Mouse (Mus musculus): ENCODE results near the gene Sgk2.
"Not testable (repeated sequence)": the region's sequence is repeated elsewhere in the genome, so short reads cannot be mapped to it uniquely, and the experiment has no call there.

Gene Sgk2

DNA sequence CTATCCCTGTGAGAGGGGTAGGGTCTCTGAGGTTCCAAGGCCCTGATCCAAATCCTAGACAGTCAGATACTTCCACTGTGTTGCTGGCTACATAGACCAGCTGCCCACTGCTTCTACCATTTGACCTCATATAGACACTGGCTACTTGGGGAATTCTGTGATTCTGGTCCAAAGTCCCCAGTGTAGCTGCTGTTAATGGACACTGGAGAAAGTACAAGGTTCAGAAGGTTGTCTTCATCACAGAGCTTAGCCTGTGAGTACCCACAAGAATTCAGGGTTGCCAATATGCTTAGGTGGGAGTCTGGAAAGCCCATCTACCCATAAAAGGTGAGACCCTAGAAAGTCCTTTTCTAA, 4.9 kb downstream of the Sgk2 start:
- no peak for DNase-seq (ENCODE audit: low read depth)

DNA sequence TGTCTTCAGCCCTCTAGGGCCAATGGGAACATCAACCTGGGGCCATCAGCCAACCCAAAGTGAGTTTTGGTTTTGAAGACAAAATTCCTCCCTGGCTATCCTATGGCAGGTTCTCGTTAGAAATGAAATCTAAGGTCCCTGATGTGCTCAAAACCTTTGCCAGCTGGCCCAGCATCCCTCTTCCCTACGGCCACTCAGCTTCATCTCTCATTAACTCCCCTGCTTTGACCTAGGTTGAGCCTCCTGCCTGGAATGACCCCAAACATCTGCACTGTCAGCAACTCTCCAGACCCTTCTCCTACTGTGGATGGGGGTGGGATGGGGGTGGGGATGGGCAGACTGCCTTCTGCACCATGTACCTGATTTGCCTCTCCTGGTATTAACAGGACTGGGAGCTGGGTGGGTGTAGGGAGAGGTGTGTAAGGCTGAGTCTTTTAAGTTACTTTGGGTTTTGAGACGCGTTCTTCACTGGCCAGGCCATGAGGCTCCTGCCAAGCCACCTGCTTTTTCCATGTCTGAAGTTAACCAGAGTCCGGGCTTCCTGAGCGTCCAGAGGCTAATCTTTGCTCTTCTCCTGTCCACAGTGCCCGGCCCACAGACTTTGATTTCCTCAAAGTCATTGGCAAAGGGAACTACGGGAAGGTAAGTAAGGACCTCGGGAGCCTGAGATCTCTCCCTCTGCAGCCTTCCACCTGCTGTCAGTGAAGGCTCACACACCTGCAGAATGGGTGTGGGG, 6.9 kb downstream of the Sgk2 start:
- DNase-seq (ENCODE audit: low read depth): no peak

DNA sequence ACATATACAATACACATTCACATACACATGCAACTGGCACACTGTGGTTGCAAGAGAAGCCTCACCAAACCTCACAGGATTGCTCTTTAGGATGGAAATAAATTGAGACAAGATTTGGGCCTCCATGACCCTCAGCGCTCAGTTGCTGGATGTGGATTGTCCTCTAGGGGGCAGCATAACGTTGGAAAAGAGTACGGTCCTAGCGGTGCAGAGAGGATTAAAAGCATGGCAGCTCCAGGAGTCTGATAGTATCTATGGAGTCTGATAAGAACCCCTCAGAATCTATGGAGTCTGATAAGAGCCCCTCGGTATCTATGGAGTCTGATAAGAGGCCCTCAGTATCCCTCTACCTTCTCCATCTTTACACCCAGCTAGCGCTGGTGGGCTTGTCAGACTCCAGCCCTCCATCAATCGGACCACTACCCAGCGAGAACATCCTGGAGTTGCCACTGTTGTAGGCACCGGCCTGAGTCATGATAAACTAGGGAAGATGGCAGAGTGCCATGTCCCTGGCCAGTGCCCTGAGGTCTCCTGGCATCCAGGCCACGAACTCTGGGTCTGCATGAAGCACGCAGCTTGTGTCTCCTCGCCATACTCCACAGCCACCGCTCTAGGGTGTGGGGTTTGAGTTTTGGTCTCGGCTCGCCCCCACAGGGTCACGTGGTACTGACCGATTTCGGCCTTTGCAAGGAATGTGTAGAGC, 11.5 kb downstream of the Sgk2 start:
- peak; percentile 70 for DNase-seq (ENCODE audit: low read depth)

DNA sequence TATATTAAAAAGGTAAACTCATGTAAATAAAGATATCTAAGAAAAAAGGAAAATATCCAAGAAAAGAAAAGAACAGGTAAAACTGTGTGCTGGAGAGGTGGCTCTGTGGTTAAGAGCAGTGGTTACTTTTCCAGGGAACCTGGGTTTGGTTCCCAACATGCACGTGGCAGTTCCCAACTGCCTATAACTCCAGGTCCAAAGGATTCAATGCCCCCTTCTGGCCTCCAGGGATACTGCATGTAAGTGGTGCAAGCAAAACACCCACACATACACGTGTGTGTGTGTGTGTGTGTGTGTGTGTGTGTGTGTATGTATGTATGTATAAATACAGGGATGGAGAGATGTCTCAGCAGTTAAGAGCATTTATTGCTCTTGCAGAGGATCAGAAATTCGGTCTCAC, 12.6 kb downstream of the Sgk2 start:
- peak; percentile 59 for DNase-seq (ENCODE audit: low read depth)

DNA sequence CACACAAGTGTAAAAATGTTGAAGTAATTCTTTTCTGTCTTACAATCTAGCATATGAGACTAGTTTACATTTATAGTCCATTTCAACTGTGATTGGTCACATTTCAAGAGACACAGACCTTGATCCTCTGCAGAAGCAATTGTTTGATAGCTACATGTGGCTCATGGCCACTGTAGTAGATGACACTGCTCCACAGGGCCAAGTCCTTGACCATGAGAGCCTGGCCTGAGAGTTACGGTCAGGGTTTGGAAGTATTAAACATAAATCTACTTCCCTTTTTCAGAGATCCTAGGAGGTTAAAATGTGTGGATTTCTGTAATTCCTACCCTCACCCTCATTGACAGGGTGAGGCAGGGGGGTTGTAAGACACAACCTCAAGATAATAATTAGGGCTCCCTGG, 13.9 kb downstream of the Sgk2 start:
- DNase-seq (ENCODE audit: low read depth): no peak

DNA sequence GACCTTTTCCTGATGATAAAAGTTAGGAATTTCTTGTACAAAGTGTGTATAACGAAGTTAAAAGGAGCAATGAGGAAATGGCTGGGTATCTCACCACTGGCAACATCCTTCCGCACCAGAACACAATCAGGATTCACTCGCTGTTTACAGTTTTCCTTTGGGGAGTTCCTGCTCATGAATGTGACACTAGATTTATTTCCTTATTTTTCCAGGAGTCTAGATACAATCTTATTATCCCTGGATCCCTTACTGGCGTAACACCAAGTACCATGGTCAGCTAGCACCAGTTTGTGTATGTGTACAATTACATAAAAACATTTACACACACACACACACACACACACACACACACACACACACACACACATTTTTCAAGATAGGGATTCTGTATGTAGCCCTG, 20.2 kb downstream of the Sgk2 start:
- DNase-seq (ENCODE audit: low read depth): no peak

DNA sequence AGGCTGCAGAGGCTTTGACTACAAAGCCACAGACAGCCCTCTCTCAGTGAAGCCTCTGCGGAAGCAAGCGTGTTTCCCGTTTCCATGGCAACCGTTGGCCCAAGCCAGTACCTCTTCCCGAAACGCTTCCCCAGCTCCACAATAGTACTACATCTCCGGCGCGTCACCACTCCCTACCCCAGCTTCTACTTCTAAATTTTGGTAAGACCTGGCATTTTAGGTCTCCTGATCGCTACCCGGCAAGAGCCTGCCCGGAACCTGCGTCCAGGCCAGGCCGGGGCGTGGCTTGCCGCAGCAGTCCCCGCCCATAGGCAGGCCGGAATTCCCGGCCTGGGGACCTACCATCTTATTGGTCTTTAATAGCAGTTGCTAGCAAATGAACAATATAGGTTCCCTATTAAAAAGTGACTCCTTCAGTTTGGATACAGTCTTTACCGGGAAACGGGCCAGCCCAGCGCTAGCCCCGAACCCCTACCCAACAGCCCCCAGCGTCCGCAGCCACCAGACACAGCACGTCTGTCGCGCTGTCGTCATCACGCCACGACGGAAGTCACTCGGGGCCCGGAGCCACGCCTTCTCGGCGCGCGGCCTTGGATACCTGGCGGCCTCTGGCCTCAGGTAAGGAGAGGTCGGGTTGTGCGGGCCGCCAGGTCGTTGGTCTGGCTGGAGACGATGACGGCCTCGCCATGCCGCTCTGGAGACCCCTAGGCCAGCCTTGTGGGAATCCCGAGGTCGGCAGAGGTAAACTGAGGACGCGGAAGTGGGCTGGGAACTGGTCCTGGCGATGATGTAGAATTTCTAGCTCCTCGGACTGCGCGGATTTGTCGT, 30.0 kb downstream of the Sgk2 start, which contains the start of gene Ift52:
TSS of gene Ift52 (plus strand) at position 439 of the 828 bp plus-strand sequence.
- peak; percentile 89 for DNase-seq (ENCODE audit: low read depth)

DNA sequence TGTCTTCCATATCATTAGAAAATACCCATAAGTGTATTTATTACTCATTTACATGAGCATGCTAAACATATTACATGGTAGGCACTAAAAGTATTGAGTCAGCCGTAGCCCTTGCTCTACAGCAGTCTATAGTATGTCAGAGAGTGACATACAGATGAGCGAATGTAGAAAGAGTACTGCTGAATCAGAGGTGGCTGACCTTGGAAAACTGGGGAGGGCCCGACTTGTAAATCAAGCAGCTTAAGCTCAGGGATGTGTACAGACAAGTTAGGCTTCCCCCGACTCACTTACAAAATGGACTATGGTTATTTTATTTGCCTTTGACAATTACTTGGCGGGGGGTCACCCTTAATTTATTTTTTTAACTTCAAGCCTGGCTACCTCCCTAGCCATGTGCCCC, 44.2 kb downstream of the Sgk2 start:
- DNase-seq (ENCODE audit: low read depth): no peak

DNA sequence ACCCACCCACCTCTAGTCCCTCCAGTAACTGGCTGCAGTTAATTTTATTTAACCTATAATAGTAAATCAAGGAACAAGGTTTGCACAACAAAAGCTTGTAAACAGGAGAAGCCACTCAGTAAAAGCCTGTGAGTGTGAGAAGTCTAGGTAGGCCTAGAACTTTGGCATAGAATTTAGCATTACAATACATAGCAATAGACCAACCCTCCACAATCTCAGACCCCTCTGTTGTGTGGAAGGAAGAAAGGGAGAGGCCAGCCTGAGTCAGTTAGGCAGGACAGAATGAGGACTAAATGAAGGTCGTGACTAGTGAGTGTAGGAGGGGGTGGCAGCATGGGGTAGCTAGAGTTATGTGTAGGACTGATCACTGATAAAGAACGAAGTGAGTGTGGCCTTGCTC, 44.6 kb downstream of the Sgk2 start:
- no peak for DNase-seq (ENCODE audit: low read depth)

DNA sequence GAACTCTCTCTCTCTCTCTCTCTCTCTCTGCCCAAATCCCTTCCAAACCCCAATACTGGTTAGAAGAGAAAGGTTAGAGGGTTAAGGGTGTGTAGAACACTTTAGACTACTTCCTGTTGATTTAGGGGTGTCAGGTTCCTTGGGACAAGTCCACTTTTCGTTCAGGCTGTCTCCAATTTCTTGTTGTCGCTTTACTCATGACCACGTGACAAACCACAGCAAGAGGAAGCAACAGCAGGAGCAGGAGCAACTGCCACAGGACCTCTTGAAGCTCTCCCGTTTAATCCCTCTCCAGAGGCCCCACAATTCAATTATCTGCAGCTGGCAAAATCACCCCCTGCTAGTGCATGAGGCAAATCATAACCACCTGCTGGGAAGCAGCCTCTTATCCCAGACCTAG, 45.5 kb downstream of the Sgk2 start:
- peak; percentile 86 for DNase-seq (ENCODE audit: low read depth)

DNA sequence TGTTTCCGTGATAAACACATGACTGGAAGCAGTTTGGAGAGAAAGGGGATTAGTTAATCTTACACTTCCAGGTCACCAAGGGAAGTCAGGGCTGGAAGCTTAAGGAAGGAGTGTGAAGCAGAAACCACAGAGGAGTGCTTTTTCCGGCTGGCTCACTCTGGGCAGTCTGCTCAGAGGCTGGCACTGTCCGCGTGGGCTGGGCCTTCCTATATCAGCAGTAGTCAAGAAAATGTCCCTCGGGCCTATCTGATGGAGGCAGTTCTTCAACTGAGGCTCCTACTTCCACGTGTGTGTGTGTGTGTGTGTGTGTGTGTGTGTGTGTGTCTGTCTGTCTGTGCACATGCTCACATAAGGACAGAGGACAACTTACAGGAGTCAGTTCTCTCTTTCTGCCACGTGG, 52.8 kb downstream of the Sgk2 start:
- no peak for DNase-seq (ENCODE audit: low read depth)

DNA sequence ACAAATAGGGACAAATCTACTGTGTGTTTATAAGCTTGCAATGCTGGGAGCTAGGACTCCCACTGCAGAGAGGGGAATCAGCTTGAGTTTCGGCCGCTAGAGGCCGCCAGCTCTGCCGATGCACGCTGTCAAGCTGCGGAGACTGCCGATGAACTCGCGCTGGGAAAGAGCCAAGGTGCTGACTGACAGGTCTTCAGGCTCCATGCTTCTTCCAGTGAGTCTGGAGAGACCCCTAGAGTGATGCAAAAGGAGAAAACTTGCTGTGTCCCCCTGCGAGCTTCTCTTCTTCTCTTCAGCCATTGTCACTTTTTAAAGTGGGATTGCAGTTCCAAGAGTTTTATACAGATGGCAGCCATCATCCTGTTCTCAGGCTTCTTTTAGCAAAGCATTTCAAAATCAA, 61.0 kb downstream of the Sgk2 start:
- peak; percentile 65 for DNase-seq (ENCODE audit: low read depth)

DNA sequence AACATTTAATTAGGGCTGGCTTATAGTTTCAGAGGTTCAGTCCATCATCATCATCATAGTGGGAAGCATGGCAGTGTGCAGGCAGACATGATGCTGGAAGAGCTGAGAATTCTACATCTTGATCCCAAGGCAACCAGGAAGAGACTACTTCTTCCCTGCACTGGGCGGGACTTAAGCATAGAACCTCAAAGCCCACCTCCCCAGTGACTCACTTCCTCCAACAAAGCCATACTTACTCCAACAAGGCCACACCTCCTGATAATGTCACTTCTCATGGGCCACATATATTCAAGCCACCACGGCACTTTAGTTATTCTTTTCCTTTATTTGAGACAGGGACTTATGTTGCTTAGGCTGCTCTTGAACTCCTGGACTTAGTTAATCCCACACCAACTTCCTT, 62.0 kb downstream of the Sgk2 start:
- peak; percentile 82 for DNase-seq (ENCODE audit: low read depth)

DNA sequence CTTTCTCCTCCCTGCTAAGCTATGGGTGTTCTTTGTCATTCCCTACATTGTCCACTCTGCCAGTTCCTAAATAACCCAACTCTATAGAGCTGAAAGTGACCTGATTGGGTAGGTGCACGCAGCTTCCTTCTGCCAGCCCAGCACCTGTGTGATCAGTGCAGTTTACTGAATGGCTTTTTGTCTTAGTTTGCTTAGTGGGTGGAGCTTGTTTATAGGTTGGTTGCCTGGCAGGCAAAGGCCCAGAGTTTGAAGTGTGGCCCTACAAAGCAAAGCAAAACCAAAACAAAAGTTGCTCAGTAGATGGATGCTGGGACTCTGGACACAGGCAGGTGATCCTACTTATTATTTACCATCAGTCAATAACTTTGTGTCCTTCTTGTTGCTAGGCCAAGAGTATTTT, 64.6 kb downstream of the Sgk2 start:
- DNase-seq (ENCODE audit: low read depth): no peak

DNA sequence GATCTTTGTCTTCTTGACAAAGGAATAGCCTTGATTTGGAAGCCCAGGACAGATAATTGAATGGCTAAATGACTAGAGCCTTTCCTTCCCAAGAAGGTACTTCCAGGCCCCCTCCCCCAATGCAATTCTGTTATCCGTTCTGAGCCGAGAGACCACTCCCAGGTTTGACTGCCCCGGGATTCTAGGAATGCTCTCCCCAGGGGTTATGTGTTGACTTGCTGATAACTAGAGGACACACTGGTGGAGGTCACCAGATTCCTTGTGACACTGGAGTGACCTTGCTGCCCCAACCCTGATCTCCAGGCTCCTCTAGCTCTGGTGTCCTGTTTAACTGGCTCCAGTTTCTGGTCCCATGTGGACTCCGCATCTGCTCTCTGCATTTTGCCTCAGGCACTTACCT, 65.0 kb downstream of the Sgk2 start:
- DNase-seq (ENCODE audit: low read depth): no peak

DNA sequence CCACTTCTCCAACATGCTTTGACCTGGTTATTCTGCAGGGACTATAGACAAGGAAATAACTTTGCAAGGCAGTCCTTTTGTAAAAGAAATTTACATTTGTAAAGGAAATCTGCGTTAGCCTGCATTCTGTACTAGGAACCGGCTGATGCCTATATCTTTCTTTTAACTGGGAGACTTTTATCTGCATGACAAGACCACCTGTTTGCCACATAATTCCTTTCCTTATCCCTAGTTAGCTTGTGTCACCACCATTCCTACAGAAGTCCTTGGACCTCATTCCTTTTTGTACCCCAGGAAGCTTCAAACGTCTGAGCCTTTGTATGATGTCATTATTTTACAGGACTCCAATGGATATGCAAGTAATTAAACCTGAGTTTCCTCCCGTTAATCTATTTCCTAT, 65.7 kb downstream of the Sgk2 start:
- no peak for DNase-seq (ENCODE audit: low read depth)

DNA sequence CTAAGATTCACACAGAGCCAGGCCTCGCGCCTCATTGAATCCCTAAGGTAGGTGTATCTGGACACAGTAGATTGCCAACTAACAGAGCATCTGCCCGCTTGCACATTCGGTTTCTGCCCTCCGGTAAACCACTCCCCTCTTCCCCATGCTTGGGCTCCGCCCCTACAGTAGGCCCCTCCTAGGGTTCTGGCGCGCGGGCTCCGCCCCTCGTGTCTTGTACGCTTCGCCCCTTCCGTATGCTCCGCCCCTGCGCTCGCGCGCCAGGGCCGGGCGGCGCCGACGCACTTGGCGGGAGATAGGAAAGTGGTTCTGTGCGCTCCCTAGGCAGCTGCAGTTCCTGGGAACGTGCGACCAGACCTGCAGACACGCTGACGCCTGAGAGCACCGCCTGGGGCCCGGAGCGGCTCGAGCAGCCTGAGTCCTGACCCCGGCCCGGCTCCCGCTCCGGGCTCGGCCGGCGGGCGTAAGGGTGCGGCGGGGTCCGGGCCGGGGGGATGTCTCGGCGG, 67.3 kb downstream of the Sgk2 start, which contains the start of gene Mybl2:
TSS of gene Mybl2 (plus strand) at position 353 of the 506 bp plus-strand sequence.
- peak; percentile 96 for DNase-seq (ENCODE audit: low read depth)

DNA sequence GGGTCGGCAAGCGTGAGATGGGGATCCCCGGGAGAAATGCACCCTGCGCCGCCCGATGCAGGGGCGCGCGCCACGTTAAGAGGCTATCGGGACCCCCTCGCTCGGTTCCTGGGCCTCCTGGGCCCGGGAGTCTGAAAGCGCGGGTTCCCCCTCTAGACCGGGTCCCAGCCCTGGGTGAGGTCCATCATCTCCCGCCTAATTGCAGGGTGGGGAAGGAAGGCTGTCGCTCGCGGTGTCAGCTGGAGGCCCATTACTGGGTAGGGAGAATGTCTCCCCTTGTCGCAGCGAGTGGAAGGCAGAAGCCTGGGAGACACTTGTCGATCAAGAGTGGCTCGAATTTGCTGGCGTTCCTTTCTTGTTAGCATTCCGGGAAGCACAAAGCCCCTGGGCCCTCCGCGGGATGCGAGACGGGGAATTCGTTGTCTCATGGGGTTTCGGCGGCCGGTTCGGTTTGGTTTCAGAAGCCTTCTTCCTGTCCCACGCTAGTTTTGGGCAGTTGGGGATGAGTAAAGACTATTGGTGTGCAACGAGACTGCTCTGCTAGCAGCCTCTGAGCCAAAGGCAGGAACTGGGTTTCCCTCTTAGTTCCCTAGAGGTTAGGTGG, 67.9 kb downstream of the Sgk2 start:
- peak; percentile 58 for DNase-seq (ENCODE audit: low read depth)

DNA sequence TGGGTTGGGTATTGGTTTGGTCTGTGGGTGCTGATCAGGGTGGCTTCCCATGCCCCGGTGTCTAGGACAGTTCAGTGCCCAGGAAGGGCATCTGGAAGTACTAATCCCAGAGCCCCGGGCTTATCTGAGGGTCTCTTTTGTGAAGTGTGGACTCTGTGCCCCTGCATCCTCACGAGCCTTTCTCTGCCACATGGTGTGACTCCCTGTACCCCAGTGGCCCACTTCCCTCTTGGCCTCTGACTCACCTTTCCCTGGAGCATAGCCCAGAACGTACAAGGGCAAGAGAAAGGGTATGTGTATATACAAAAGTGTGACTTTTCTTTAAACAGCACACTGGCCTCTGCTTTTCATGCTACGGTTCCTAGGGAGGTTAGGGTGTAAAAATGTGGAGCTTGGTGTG, 68.6 kb downstream of the Sgk2 start:
- DNase-seq (ENCODE audit: low read depth): peak; percentile 85

DNA sequence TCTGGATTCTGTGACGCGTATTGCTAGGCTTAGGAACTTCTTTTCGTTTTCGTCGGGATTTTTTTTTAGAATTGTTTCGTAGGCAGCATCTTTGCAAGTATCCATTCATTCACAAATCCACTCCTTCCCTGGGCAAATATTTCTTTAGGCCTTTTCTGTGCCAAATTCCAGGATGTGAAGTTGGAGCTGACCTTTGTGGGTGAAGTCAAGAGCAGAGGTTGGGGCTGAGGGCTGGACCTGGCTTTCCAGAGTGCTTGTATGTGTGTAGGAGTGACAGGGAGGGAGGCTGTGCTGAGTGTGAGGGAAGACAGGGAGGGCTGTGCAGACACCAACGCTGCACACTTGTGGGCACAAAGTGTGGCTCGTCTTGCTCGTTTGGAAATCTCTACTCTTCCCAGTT, 69.5 kb downstream of the Sgk2 start:
- no peak for DNase-seq (ENCODE audit: low read depth)

DNA sequence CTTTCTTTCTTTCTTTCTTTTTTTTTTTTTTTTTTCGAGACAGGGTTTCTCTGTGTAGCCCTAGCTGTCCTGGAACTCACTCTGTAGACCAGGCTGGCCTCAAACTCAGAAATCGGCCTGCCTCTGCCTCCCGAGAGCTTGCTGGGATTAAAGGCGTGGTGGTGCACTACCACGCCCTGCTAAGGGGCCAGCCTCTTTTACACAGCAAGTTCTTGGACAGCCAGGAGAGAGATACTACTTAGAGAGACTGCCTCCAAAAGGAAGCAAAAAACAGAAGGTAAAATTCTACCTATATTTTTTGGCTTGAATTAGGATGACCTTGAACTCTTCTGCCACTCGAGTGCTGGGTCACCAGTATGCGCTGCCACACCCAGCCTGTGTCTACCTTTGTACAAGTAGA, 71.9 kb downstream of the Sgk2 start:
- DNase-seq (ENCODE audit: low read depth): not testable (repeated sequence)

DNA sequence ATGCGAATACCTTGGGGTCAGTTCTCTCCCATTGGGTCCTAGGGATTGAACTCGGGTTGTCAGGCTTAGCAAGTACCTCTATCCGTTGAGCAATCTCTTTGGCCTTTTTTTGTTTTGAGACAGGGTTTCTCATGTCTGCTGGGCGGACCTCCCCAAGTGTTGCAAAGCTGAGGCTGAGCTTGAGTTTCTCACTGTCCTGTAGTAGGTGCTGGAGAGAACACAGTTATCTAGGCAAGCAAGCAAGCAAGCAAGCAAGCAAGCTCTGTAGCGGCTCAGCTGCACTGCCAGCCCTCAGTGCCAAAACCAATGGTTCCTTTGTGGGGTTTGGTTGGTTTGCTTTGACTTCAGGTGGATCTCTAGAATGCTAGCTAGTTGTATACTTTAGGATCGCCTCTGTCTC, 73.5 kb downstream of the Sgk2 start:
- peak; percentile 42 for DNase-seq (ENCODE audit: low read depth)

All from 416B (cell line).